Mouse (Mus musculus): ENCODE measurements around the gene Gk. TPM values are rescaled to one million over a fixed set of nuclear protein-coding genes. Genes with fewer than 3 reads are reported as not detected.

Gene Gk
- polyA plus RNA-seq, 1 experiment, result 13.3 TPM

Other genes with a start within 250 kb of the Gk start
- gene Tab3, start 202.8 kb downstream of the Gk start, polyA plus RNA-seq (2012; rRNA removed), result 7.7 and 8.3 TPM in 2 replicates
- 0.15 and 0.16 TPM in 2 replicates for gene 5430427O19Rik, start 93.5 kb upstream of the Gk start, polyA plus RNA-seq (2012; rRNA removed)